Mouse (Mus musculus): ENCODE measurements around the gene Ercc2.

The Ercc2 gene

GRCm38 (mm10) chr7:19443344-19443743, 61.5 kb downstream of the Ercc2 start:
- peak; percentile 80 to 96 for DNase-seq (ENCODE audit: inconsistent age in 2 of 2, low spot score in 1 of 2)

- DNase-seq (ENCODE audit: inconsistent age in 2 of 2, low spot score in 1 of 2): peak; percentile 77 to 78
Measured at GRCm38 (mm10) chr7:19444801-19445200, 63.0 kb downstream of the Ercc2 start.
